Mouse (Mus musculus) midbrain, embryonic 16.5 days (tissue): ENCODE results near the gene Gm6169. TPM values are rescaled to one million over a fixed set of nuclear protein-coding genes. Genes with fewer than 3 reads are reported as not detected.
"Not testable (repeated sequence)": the region's sequence is repeated elsewhere in the genome, so short reads cannot be mapped to it uniquely, and the experiment has no call there.

Source experiments
- ATAC-seq: fragments of 200-750 bp; cut with Nextera tagmentation; 2 replicates; pipeline ENCODE4 v1.8.0; 2017; ENCODE audit warnings: moderate TSS enrichment
- H3K27ac ChIP-seq: fragments of 300-500 bp; sonication (generic); 2 replicates; pipeline ENCODE4 v1.5.1; 2014; ENCODE audit warnings: mild to moderate bottlenecking, low read length, mixed read lengths
- H3K27me3 ChIP-seq: fragments of 300-500 bp; sonication (generic); 2 replicates; pipeline ENCODE4 v1.6.1; 2014; ENCODE audit warnings: low read depth, low read length, mixed read lengths; ENCODE audit not compliant: control insufficient read depth, insufficient read depth
- H3K36me3 ChIP-seq: fragments of 300-500 bp; sonication (generic); 2 replicates; pipeline ENCODE4 v1.6.1; 2014; ENCODE audit warnings: mild to moderate bottlenecking, low read length, moderate library complexity, mixed read lengths; ENCODE audit not compliant: control insufficient read depth, insufficient read depth
- H3K4me1 ChIP-seq: fragments of 300-500 bp; sonication (generic); 2 replicates; pipeline ENCODE4 v1.6.1; 2014; ENCODE audit warnings: mild to moderate bottlenecking, low read length, mixed read lengths; ENCODE audit not compliant: control insufficient read depth, insufficient read depth
- H3K4me2 ChIP-seq: fragments of 300-500 bp; sonication (generic); 2 replicates; pipeline ENCODE4 v1.6.1; 2014; ENCODE audit warnings: mild to moderate bottlenecking, low read length, mixed read lengths
- H3K4me3 ChIP-seq: fragments of 300-500 bp; sonication (generic); 2 replicates; pipeline ENCODE4 v1.5.1; 2014; ENCODE audit warnings: low read depth, mild to moderate bottlenecking, low read length, moderate library complexity, mixed read lengths
- H3K9ac ChIP-seq: fragments of 300-500 bp; sonication (generic); 2 replicates; pipeline ENCODE4 v1.6.1; 2014; ENCODE audit warnings: low read depth, low read length, mixed read lengths
- H3K9me3 ChIP-seq: fragments of 300-500 bp; sonication (generic); replicated peaks from 2 replicates; pipeline ENCODE4 v1.6.1; 2014; ENCODE audit warnings: mild to moderate bottlenecking, low read length, mixed read lengths; ENCODE audit not compliant: control insufficient read depth, poor library complexity, severe bottlenecking
- WGBS: fragments of 180-500 bp; shearing (Covaris S2); extraction: QIAGEN DNeasy Blood & Tissue Kit; methylation state at CpG from one replicate; pipeline ENCODE4 v1.1.7; 2014; 5-methylcytosine and 5-hydroxymethylcytosine counted together
- polyA plus RNA-seq: library from polyadenylated mRNA; unstranded; fragments of >200 nt; fragmentation: Nextera tagmentation; extraction: Ambion mirVana; gene quantifications from 2 replicates; pipeline ENCODE4 v1.2.1, GENCODE M21; 2015

The Gm6169 gene
- 0.61 and 0.67 TPM in 2 replicates for polyA plus RNA-seq

- Histone ChIP-seq H3K36me3 (no peaks in the 10 kb centered on the region; the same call in 1 of the 2 replicates), H3K27me3 (no peaks in the 10 kb centered on the region), H3K27ac (no peak within 1 kb of the TSS), H3K4me2 (no peak within 1 kb of the TSS), H3K4me1 (no peaks in the 10 kb centered on the region), H3K9ac (no peak within 1 kb of the TSS), H3K4me3 (no peak within 1 kb of the TSS), H3K9me3 (no peaks in the 10 kb centered on the region)
- WGBS: 75% methylated on average over 22 of the region's 22 CpGs
- peak; percentile 42 for ATAC-seq
These were observed at the start of gene Gm6169 for GRCm38 (mm10) chr13:97099187-97099852. Gene Gm6169, minus strand, starts transcription at chr13:97099237.

DNA sequence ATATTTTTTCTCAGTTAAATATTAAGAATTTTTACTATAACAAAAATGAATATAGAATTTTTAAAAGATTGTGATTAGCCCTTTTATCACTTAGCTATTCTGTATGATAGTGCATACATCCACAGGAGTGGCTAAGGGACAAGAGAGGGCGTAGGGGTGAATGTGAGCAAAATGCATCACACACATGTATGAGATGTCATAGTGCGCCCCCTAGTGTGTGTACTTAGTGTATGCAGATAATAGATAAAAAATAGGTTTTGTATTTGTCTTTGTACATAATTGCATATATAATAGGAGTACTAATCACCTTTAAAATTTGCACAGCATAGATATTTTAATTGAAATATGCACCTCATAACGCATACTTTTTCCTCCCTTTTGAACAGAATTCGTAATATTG, 46.8 kb upstream of the Gm6169 start:
- Histone ChIP-seq H3K9ac (no peak overlapping the region), H3K36me3 (peaks cover 36% of the 10 kb centered on the region), H3K4me2 (no peak overlapping the region), H3K27ac (no peak overlapping the region), H3K4me1 (no peaks in the 10 kb centered on the region), H3K27me3 (no peaks in the 10 kb centered on the region), H3K4me3 (no peak overlapping the region), H3K9me3 (no peaks in the 10 kb centered on the region)
- 60% methylated on average over 4 of the region's 4 CpGs for WGBS
- no peak for ATAC-seq

- Histone ChIP-seq H3K4me3 (no peak overlapping the region), H3K9me3 (no peaks in the 10 kb centered on the region), H3K9ac (no peak overlapping the region), H3K4me1 (peaks cover 6% of the 10 kb centered on the region), H3K36me3 (peaks cover 16% of the 10 kb centered on the region), H3K4me2 (no peak overlapping the region), H3K27me3 (no peaks in the 10 kb centered on the region), H3K27ac (no peak overlapping the region)
- no peak for ATAC-seq
- WGBS: 89% methylated on average over 7 of the region's 7 CpGs
These were observed 43.3 kb upstream of the Gm6169 start for GRCm38 (mm10) chr13:97142321-97142720.

GRCm38 (mm10) chr13:97138404-97138931, 39.4 kb upstream of the Gm6169 start:
- Histone ChIP-seq H3K4me3 (peak overlapping the region; percentile 72), H3K4me1 (peaks cover 12% of the 10 kb centered on the region), H3K27ac (peak overlapping the region; percentile 89), H3K4me2 (peak overlapping the region; percentile 58), H3K9ac (peak overlapping the region; percentile 89)
- H3K27me3 ChIP-seq, H3K9me3 ChIP-seq, H3K36me3 ChIP-seq: not testable (repeated sequence)
- WGBS: 34% methylated on average over 8 of the region's 8 CpGs
- peak; percentile 63; the same call in 1 of the 2 replicates for ATAC-seq

- Histone ChIP-seq H3K4me2 (peak within 1 kb of the TSS; percentile 66), H3K9ac (peak within 1 kb of the TSS; percentile 89), H3K9me3 (no peaks in the 10 kb centered on the region), H3K4me3 (peak within 1 kb of the TSS; percentile 72), H3K36me3 (peaks cover 7% of the 10 kb centered on the region; the same call in 1 of the 2 replicates), H3K27me3 (no peaks in the 10 kb centered on the region), H3K4me1 (peaks cover 12% of the 10 kb centered on the region), H3K27ac (peak within 1 kb of the TSS; percentile 89)
- ATAC-seq: peak; percentile 98
- under 1% methylated on average over 57 of the region's 57 CpGs for WGBS
These were observed 38.7 kb upstream of the Gm6169 start, which contains the start of the genes Gfm2 and Nsa2 for GRCm38 (mm10) chr13:97137466-97138400. Gene Gfm2, plus strand, starts transcription at chr13:97137937. Gene Nsa2, minus strand, starts transcription at chr13:97137937.

- WGBS: no CpG with 5 or more reads among the region's 2 CpGs
- H3K9ac ChIP-seq, H3K27ac ChIP-seq, H3K4me3 ChIP-seq, H3K4me2 ChIP-seq, H3K4me1 ChIP-seq, ATAC-seq, H3K27me3 ChIP-seq, H3K9me3 ChIP-seq: not testable (repeated sequence)
- peaks cover 17% of the 10 kb centered on the region; the same call in 1 of the 2 replicates for H3K36me3 ChIP-seq
These were observed 31.4 kb upstream of the Gm6169 start for GRCm38 (mm10) chr13:97130413-97130812.

DNA sequence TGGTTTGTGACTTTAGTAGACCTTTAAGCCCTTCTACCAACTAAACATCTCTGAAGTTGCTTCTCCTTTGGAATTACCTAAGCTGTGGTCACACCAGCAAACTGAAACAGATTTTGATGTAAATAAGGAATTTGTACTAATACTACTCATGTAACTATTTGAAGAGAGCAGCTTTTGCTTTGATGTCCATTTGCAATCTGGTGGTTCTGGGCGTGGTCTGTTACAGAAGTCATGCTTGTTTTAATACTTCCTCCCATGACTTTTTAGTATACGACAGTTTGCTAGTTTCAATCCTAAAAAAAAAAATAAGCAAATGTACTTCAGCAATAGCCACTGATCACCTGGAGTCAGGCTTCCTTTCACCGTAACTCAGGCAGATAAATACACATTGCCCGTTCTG, 30.6 kb upstream of the Gm6169 start:
- not testable (repeated sequence) for H3K9me3 ChIP-seq, H3K4me2 ChIP-seq, H3K4me3 ChIP-seq, H3K4me1 ChIP-seq, ATAC-seq, H3K27ac ChIP-seq, H3K9ac ChIP-seq, H3K27me3 ChIP-seq
- 88% methylated on average over 2 of the region's 4 CpGs for WGBS
- peaks cover 17% of the 10 kb centered on the region; the same call in 1 of the 2 replicates for H3K36me3 ChIP-seq

GRCm38 (mm10) chr13:97121341-97121740, 22.3 kb upstream of the Gm6169 start:
- Histone ChIP-seq H3K9ac (no peak overlapping the region), H3K9me3 (no peaks in the 10 kb centered on the region), H3K4me2 (no peak overlapping the region), H3K4me1 (no peaks in the 10 kb centered on the region), H3K27me3 (no peaks in the 10 kb centered on the region), H3K4me3 (no peak overlapping the region), H3K36me3 (peaks cover 27% of the 10 kb centered on the region), H3K27ac (no peak overlapping the region)
- 80% methylated on average over 3 of the region's 3 CpGs for WGBS
- no peak for ATAC-seq
